Mouse (Mus musculus) hindbrain, embryonic 16.5 days (tissue): ENCODE measurements around the gene Slc41a2. TPM values are rescaled to one million over a fixed set of nuclear protein-coding genes. Genes with fewer than 3 reads are reported as not detected.

Experiments
- ATAC-seq: fragments of 200-750 bp; cut with Nextera tagmentation; 2 replicates; pipeline ENCODE4 v1.8.0; 2017; ENCODE audit warnings: moderate TSS enrichment, moderate library complexity
- H3K27ac ChIP-seq: fragments of 300-500 bp; sonication (generic); 2 replicates; pipeline ENCODE4 v1.5.1; 2014; ENCODE audit warnings: low read depth, mild to moderate bottlenecking, control low read depth, low read length, moderate library complexity
- H3K27me3 ChIP-seq: fragments of 300-500 bp; sonication (generic); replicated peaks from 2 replicates; pipeline ENCODE4 v1.6.1; 2014; ENCODE audit warnings: low read length; ENCODE audit not compliant: control insufficient read depth, insufficient read depth
- H3K36me3 ChIP-seq: fragments of 300-500 bp; sonication (generic); 2 replicates; pipeline ENCODE4 v1.6.1; 2014; ENCODE audit warnings: mild to moderate bottlenecking, low read length, moderate library complexity, mixed read lengths; ENCODE audit not compliant: control insufficient read depth, insufficient read depth
- H3K4me1 ChIP-seq: fragments of 300-500 bp; sonication (generic); 2 replicates; pipeline ENCODE4 v1.6.1; 2014; ENCODE audit warnings: low read depth, low read length; ENCODE audit not compliant: control insufficient read depth, insufficient read depth
- H3K4me2 ChIP-seq: fragments of 300-500 bp; sonication (generic); 2 replicates; pipeline ENCODE4 v1.6.1; 2014; ENCODE audit warnings: mild to moderate bottlenecking, low read length, control low read depth, moderate library complexity
- H3K4me3 ChIP-seq: fragments of 300-500 bp; sonication (generic); 2 replicates; pipeline ENCODE4 v1.5.1; 2014; ENCODE audit warnings: mild to moderate bottlenecking, low read length, control low read depth, moderate library complexity
- H3K9ac ChIP-seq: fragments of 300-500 bp; sonication (generic); 2 replicates; pipeline ENCODE4 v1.6.1; 2014; ENCODE audit warnings: low read depth, mild to moderate bottlenecking, control low read depth, low read length, moderate library complexity
- H3K9me3 ChIP-seq: fragments of 300-500 bp; sonication (generic); 2 replicates; pipeline ENCODE4 v1.6.1; 2014; ENCODE audit warnings: mild to moderate bottlenecking, low read length, moderate library complexity; ENCODE audit not compliant: control insufficient read depth
- WGBS: fragments of 180-500 bp; shearing (Covaris S2); extraction: QIAGEN DNeasy Blood & Tissue Kit; methylation state at CpG from one replicate; pipeline ENCODE4 v1.1.7; 2014; 5-methylcytosine and 5-hydroxymethylcytosine counted together
- polyA plus RNA-seq: library from polyadenylated mRNA; unstranded; fragments of >200 nt; fragmentation: Nextera tagmentation; extraction: Ambion mirVana; gene quantifications from 2 replicates; pipeline ENCODE4 v1.2.1, GENCODE M21; 2015

Slc41a2 gene
- polyA plus RNA-seq, 1 experiment from 2014 or later, result 11.0 TPM

GRCm38 (mm10) chr10:83343171-83343570 lies 5.5 kb upstream of the Slc41a2 start:
- H3K36me3 ChIP-seq, result no peaks in the 10 kb centered on the region
- no peak overlapping the region for H3K27ac ChIP-seq
- no peaks in the 10 kb centered on the region; the same call in 1 of the 2 replicates for H3K27me3 ChIP-seq
- ATAC-seq, result no peak
- 83% methylated on average over 5 of the region's 5 CpGs for WGBS
- no peaks in the 10 kb centered on the region for H3K9me3 ChIP-seq
- no peak overlapping the region for H3K4me3 ChIP-seq
- no peak overlapping the region for H3K4me2 ChIP-seq
- H3K4me1 ChIP-seq, result no peaks in the 10 kb centered on the region
- H3K9ac ChIP-seq, result no peak overlapping the region

- Histone ChIP-seq H3K36me3 (no peaks in the 10 kb centered on the region), H3K27me3 (no peaks in the 10 kb centered on the region; the same call in 1 of the 2 replicates), H3K27ac (no peak overlapping the region), H3K9me3 (no peaks in the 10 kb centered on the region), H3K4me3 (no peak overlapping the region), H3K9ac (no peak overlapping the region), H3K4me1 (0 out of 2 replicates have a peak, but pooled peaks cover 3% of the 10 kb centered on the region), H3K4me2 (no peak overlapping the region)
- WGBS, result 31% methylated on average over 2 of the region's 2 CpGs
- ATAC-seq, result no peak
Observed at GRCm38 (mm10) chr10:83341226-83341625, 3.5 kb upstream of the Slc41a2 start.

DNA sequence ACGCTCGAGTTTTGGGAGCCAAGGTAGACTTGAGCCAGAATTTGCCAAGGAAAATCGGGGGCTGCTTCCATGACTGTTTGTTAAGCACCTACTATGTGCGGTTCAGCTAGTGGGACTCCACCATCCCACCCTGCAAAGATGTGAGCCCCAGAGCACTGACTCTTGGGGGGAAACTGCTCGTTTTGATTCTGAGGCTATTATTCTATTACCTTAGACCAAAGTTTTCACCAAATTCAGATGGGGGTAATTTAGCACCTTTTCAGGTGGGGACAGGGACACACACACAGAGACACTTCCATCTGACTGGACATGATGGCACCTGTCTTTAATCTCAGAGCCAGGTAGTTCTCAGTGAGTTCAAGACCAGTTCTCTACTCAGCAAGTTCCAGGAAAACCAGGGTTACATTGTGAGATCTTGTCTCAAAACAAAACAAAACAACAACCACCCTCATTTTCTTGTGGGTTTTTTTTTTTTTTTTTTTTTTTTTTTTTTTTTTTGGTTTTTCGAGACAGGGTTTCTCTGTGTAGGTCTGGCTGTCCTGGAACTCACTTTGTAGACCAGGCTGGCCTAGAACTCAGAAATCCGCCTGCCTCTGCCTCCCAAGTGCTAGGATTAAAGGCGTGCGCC lies 403 bp upstream of the Slc41a2 start:
- H3K36me3 ChIP-seq, result no peaks in the 10 kb centered on the region
- H3K4me3 ChIP-seq, result peak overlapping the region; percentile 73
- peak overlapping the region; percentile 87 for H3K27ac ChIP-seq
- WGBS, result 45% methylated on average over 8 of the region's 9 CpGs
- peaks cover 2% of the 10 kb centered on the region; the same call in 1 of the 2 replicates for H3K27me3 ChIP-seq
- no peaks in the 10 kb centered on the region for H3K9me3 ChIP-seq
- H3K4me2 ChIP-seq, result peak overlapping the region; percentile 82
- peak overlapping the region; percentile 87 for H3K9ac ChIP-seq
- 0 out of 2 replicates have a peak, but pooled peaks cover 3% of the 10 kb centered on the region for H3K4me1 ChIP-seq
- ATAC-seq, result no peak; the same call in 1 of the 2 replicates

GRCm38 (mm10) chr10:83336336-83336735 lies 1.3 kb downstream of the Slc41a2 start:
- Histone ChIP-seq H3K4me3 (peak overlapping the region; percentile 73), H3K9ac (no peak overlapping the region)
- 18% methylated on average over 7 of the region's 7 CpGs for WGBS

DNA sequence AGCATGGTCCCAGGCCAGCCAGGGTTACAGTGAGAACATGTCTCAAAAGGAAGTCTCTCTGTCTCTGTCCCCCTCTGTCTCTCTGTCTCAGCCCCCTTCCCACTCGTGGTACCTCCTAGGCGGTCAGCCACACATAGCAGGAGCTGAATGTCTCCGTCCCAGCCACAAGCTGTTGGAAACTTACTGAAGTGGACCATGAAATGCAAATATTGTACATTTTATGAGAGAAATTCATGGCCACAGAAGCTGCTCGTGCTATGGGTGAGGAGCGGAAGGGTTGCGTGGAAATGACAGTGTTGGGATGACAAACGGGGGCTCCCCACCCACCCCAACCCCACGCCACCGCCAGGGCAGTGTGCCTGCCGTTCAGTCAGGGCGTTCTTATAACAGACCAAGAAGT lies 5.1 kb downstream of the Slc41a2 start:
- 0 out of 2 replicates have a peak, but pooled peaks cover 2% of the 10 kb centered on the region for H3K27me3 ChIP-seq
- H3K27ac ChIP-seq, result no peak overlapping the region
- H3K9ac ChIP-seq, result no peak overlapping the region
- H3K4me3 ChIP-seq, result no peak overlapping the region
- no peak for ATAC-seq
- H3K4me1 ChIP-seq, result no peaks in the 10 kb centered on the region
- WGBS, result 88% methylated on average over 11 of the region's 11 CpGs
- H3K4me2 ChIP-seq, result no peak overlapping the region
- H3K9me3 ChIP-seq, result no peaks in the 10 kb centered on the region
- no peaks in the 10 kb centered on the region for H3K36me3 ChIP-seq

More at GRCm38 (mm10) chr10:83336336-83336735, 1.3 kb downstream of the Slc41a2 start:
- peaks cover 2% of the 10 kb centered on the region; the same call in 1 of the 2 replicates for H3K27me3 ChIP-seq
- no peak for ATAC-seq
- H3K27ac ChIP-seq, result no peak overlapping the region
- 0 out of 2 replicates have a peak, but pooled peaks cover 3% of the 10 kb centered on the region for H3K4me1 ChIP-seq
- H3K4me2 ChIP-seq, result peak overlapping the region; percentile 47
- H3K9me3 ChIP-seq, result no peaks in the 10 kb centered on the region
- H3K36me3 ChIP-seq, result no peaks in the 10 kb centered on the region

GRCm38 (mm10) chr10:83331811-83332210 lies 5.9 kb downstream of the Slc41a2 start:
- H3K4me1 ChIP-seq, result no peaks in the 10 kb centered on the region
- no peak for ATAC-seq

DNA sequence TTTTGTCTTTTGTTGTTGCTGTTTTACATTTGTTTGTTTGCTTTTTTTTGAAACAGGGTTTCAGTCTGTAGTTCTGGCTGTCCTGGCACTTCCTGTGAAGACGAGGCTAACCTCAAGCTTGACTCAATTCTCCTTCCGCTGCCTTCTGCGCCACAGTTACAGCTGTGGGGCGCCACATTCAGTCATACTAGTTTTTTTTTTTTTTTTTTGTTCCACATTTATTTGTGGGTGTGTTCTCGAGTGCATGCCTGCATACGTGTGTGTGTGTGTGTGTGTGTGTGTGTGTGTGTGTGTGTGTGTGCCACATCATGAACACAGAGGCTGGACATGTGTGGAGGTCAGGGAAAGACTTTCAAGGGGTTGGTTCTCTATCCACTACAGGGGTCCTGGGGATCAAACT lies 7.3 kb downstream of the Slc41a2 start:
- 82% methylated on average over 6 of the region's 6 CpGs for WGBS
- ATAC-seq, result no peak
- no peak overlapping the region for H3K27ac ChIP-seq
- H3K9ac ChIP-seq, result no peak overlapping the region
- no peaks in the 10 kb centered on the region for H3K9me3 ChIP-seq
- H3K4me3 ChIP-seq, result no peak overlapping the region
- no peak overlapping the region for H3K4me2 ChIP-seq
- no peaks in the 10 kb centered on the region for H3K4me1 ChIP-seq
- H3K36me3 ChIP-seq, result no peaks in the 10 kb centered on the region
- 0 out of 2 replicates have a peak, but pooled peaks cover 2% of the 10 kb centered on the region for H3K27me3 ChIP-seq

More at GRCm38 (mm10) chr10:83331811-83332210, 5.9 kb downstream of the Slc41a2 start:
- Histone ChIP-seq H3K9ac (no peak overlapping the region), H3K4me3 (no peak overlapping the region), H3K9me3 (no peaks in the 10 kb centered on the region), H3K4me2 (no peak overlapping the region), H3K27ac (no peak overlapping the region), H3K36me3 (no peaks in the 10 kb centered on the region), H3K27me3 (0 out of 2 replicates have a peak, but pooled peaks cover 2% of the 10 kb centered on the region)
- 95% methylated on average over 5 of the region's 5 CpGs for WGBS

DNA sequence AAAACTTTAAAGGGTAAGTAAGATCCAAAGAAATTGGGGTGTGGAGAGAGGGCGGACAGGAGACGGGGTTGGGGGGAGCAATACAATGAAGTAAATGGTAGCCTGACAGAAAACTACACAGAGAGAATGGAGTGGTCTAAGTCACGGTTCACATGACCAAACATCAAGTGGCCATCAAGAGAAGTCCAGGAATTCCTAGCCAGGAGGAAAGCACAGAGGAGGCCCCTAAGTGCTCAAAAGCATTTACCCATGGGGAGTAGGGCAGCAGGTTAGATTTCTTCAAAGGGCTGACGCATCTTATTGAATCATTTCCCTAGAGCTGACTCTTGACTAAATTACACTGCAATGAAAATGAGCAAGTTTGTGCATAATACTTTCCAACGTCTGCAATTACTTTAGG lies 8.9 kb downstream of the Slc41a2 start:
- 72% methylated on average over 5 of the region's 5 CpGs for WGBS
- Histone ChIP-seq H3K9ac (no peak overlapping the region), H3K4me1 (no peaks in the 10 kb centered on the region), H3K4me3 (no peak overlapping the region), H3K27ac (no peak overlapping the region), H3K4me2 (no peak overlapping the region), H3K27me3 (no peaks in the 10 kb centered on the region), H3K36me3 (no peaks in the 10 kb centered on the region), H3K9me3 (no peaks in the 10 kb centered on the region)
- ATAC-seq, result no peak

- H3K27ac ChIP-seq, result no peak overlapping the region
- H3K36me3 ChIP-seq, result no peaks in the 10 kb centered on the region
- no peaks in the 10 kb centered on the region for H3K9me3 ChIP-seq
- H3K4me1 ChIP-seq, result no peaks in the 10 kb centered on the region
- H3K4me3 ChIP-seq, result no peak overlapping the region
- no peak for ATAC-seq
- H3K9ac ChIP-seq, result no peak overlapping the region
- H3K4me2 ChIP-seq, result no peak overlapping the region
- 88% methylated on average over 14 of the region's 14 CpGs for WGBS
- H3K27me3 ChIP-seq, result no peaks in the 10 kb centered on the region
Observed at GRCm38 (mm10) chr10:83326648-83327285, 10.9 kb downstream of the Slc41a2 start.
